Mouse (Mus musculus) liver, embryonic 14.5 days (tissue): ENCODE measurements around the gene Osbpl10.

Source experiments
- CTCF ChIP-seq: IDR thresholded peaks from 2 replicates; pipeline ENCODE4 v1.5.1; 2016; ENCODE audit warnings: antibody characterized with exemption, low read depth, control low read depth
- EP300 ChIP-seq: IDR thresholded peaks from 2 replicates; pipeline ENCODE4 v1.6.1; 2016; ENCODE audit warnings: antibody characterized with exemption, low read depth

GRCm38 (mm10) chr9:115259866-115260265, 281.5 kb downstream of the Osbpl10 start:
- TF ChIP-seq CTCF (no peak), EP300 (no peak)
